Mouse (Mus musculus) lung, postnatal 36 days (tissue): ENCODE data around the gene Cep89.

Source experiments
- DNase-seq: peaks from one replicate; pipeline ENCODE4 v3.0.0; 2022; ENCODE audit warnings: mixed read lengths

Gene Cep89

GRCm38 (mm10) chr7:35396542-35397168, at the start of gene Cep89, which contains the start of gene Faap24:
Cep89 (plus strand) TSS chr7:35397035.
Faap24 (minus strand) TSS chr7:35396836.
- DNase-seq: peak; percentile 98

DNA sequence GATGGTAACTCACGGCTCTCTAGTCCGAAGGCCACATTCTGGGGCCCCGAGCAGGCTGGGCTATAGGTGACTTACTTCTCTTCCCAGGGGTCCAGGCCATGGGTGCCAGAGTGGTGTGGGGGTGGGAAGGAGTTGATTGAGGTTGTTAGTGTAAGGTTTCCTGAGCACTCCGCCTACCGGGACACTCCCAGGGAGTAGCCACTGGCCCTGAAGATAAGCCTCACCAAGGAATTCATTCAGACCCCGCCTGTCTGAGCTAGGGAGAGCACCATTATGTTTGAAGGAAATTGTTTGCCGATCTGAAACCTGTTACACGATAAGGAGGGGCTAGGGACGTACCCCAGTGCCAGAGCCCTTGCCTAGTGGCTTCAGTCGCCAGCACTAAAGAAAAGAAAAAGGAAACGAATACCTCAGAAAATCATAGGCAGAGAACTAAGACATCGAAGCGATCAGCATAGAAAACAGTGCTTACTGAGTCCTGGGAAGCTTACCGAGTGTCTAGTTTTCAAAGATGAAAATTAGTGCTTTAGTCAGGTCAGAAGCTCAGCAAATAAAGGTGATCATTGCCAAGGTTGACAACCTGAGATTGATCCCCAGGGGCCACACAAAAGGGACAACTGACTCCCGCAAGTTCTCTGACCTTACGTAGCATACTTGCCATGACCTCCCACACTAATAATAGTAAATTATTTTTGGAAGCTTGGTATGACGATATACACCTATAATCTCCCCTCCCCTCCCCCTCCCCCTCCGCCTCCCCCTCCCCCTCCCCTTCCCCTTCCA, 48.7 kb upstream of the Cep89 start:
- DNase-seq: peak; percentile 53

DNA sequence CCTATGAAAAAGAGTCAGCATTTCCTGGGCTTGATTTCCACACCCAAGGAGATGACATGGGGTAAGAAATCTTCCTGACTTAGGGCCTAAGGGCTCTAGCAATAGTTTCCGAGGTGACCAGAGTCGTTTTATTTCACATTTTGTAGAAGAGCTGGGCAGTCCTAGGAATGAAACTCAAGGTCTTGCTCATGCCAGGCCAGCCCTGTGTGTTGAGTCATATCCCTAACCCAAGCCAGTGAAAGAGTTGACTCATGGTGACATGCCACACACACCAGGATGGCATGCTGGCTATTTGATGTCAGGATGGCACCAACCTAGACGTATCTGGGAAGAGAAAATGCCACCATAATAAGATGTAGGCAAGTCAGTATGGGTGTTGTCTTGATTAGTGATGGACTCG, 47.8 kb upstream of the Cep89 start:
- DNase-seq: no peak

- DNase-seq: no peak
These were observed 46.8 kb upstream of the Cep89 start for GRCm38 (mm10) chr7:35349886-35350684.

- DNase-seq: no peak
These were observed 45.7 kb upstream of the Cep89 start for GRCm38 (mm10) chr7:35351155-35351554.

DNA sequence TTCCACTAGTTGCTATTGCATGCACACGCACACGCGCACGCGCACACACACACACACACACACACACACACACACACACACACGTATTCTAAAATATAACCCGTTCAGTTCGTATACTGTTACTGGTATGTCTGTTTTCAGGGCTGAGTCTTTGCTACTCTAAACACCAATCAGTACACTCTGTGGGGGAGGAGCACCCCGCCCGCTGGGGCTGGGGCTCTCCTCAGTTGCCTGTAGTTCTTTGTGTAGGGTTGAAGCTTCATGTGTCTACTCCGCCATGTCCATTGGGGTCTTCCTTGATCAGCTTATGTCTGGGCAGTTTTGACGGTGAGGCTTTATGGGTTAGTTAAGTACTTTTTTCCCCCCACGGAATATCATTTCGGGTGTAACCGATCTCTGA, 43.5 kb upstream of the Cep89 start:
- no peak for DNase-seq

- no peak for DNase-seq
These were observed 41.4 kb upstream of the Cep89 start for GRCm38 (mm10) chr7:35355303-35355872.

DNA sequence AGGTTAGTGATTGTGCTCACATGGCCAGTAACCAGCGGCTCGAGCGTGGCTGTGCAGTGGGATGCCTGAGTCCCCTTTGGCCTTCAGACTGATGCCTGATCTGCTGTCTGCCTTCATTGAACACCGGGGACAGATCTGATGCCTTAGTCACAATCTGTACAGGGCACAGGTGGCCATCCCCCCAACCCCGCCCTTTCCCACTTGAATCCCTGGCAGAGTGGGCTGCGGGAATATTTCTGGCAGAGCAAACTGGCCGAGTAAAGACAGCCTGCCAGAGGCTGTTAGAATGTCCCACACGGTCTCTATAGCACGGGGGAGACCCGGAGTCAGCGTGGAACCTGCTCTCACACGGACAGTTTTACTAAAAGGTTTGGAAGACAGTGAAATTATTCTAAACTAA, 39.2 kb upstream of the Cep89 start:
- no peak for DNase-seq

- no peak for DNase-seq
These were observed 34.6 kb upstream of the Cep89 start for GRCm38 (mm10) chr7:35362253-35362652.

DNA sequence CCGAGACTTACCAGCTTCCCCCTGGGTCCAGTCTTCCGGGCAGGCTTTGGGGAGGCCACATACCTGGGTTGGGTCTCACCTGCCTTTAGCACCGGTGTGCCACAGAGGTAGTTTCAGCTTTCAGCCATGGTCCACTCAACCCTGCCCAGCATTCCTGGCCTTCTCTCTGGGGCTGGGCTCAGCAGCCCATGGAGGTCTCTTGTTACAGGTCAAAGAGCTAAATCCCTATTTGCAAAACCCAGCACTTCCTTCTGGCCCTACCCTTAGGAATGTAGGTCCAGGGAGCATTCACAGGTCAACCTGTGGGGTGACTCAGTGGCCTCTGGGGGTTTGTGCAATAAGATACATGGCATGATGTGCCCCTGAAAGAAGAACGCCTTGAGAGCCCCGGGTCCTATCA, 34.0 kb upstream of the Cep89 start:
- DNase-seq: peak; percentile 30

GRCm38 (mm10) chr7:35365161-35365910, 31.5 kb upstream of the Cep89 start:
- DNase-seq: peak; percentile 42

GRCm38 (mm10) chr7:35371096-35371495, 25.7 kb upstream of the Cep89 start:
- DNase-seq: no peak

GRCm38 (mm10) chr7:35372483-35373017, 24.3 kb upstream of the Cep89 start:
- DNase-seq: no peak

- DNase-seq: peak; percentile 34
These were observed 23.5 kb upstream of the Cep89 start for GRCm38 (mm10) chr7:35373146-35373989.

DNA sequence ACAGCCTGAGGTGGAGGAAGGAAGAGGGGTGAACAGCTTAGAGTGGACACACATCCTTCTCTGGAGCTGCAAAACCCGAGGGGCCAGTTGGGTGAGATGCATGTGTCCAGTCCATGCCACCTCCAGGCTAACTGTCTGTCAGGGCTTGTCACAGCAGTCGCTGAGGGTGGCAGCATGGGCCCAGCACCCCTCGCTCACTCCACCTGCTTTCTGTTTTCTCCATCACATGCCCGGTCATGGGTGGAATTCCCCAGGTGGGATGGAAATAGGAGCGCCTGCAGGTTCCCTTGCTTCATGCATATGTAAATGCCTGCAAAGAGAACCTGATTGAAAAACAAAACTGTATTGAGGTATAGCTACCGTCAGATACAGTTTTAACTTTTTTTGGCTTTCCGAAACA, 22.6 kb upstream of the Cep89 start:
- no peak for DNase-seq

GRCm38 (mm10) chr7:35376623-35377022, 20.2 kb upstream of the Cep89 start:
- no peak for DNase-seq

GRCm38 (mm10) chr7:35379492-35380119, 17.2 kb upstream of the Cep89 start:
- no peak for DNase-seq

- DNase-seq: peak; percentile 41
These were observed 16.5 kb upstream of the Cep89 start for GRCm38 (mm10) chr7:35380351-35380750.

- no peak for DNase-seq
These were observed 15.0 kb upstream of the Cep89 start for GRCm38 (mm10) chr7:35381861-35382260.

GRCm38 (mm10) chr7:35382706-35383353, 14.0 kb upstream of the Cep89 start:
- no peak for DNase-seq
